Mouse (Mus musculus): ENCODE measurements around the gene Ercc6l.
"Not testable (repeated sequence)": the region's sequence is repeated elsewhere in the genome, so short reads cannot be mapped to it uniquely, and the experiment has no call there.

The Ercc6l gene

GRCm38 (mm10) chrX:102109349-102109748 lies 47.5 kb downstream of the Ercc6l start:
- DNase-seq (ENCODE audit: low read depth, low spot score), result not testable (repeated sequence)

GRCm38 (mm10) chrX:102103830-102104229 lies 53.1 kb downstream of the Ercc6l start:
- not testable (repeated sequence) for DNase-seq (ENCODE audit: low read depth, low spot score)

GRCm38 (mm10) chrX:102101886-102102285 lies 55.0 kb downstream of the Ercc6l start:
- no peak for DNase-seq (ENCODE audit: low read depth, low spot score)

- no peak for DNase-seq (ENCODE audit: low read depth, low spot score)
Measured at GRCm38 (mm10) chrX:102094381-102094904, 62.4 kb downstream of the Ercc6l start.
